9 mouse cellular contexts compared by ENCODE assay signal in genomic region chr7:40273459-40274072, GRCm38 (mm10).
DNase-seq lines count a peak whose midpoint lies in the region; ATAC-seq and TF ChIP-seq lines count a peak whose summit lies in the region.
"Had no signal": no experiment of that assay in that cellular context is flagged by ENCODE, and none has a peak within 500 bp of the region (broad histone marks: within the 10 kb centered on the region; RNA-seq: fewer than 3 reads in every experiment).

No protein-coding gene starts in this region.

- intact Hi-C loops in heart, postnatal 25 days (cut with DNase I): loop anchor here (1.0 to 5.0 kb wide), 2 partner anchors 187 to 201 kb away; no protein-coding TSS in a partner anchor

- H3K9me3 ChIP-seq in forebrain, embryonic 16.5 days (ENCODE audit: control insufficient read depth, low read length): no peaks in the 10 kb centered on the region
- H3K9me3 ChIP-seq in midbrain, postnatal 0 days (ENCODE audit: low read length): no peaks in the 10 kb centered on the region
- H3K9me3 ChIP-seq: heart, embryonic 15.5 days had no signal

- no peaks in the 10 kb centered on the region for H3K27me3 ChIP-seq in forebrain, embryonic 16.5 days (replicated peaks; ENCODE audit: control insufficient read depth, insufficient read depth, low read length)
- peaks cover 5% of the 10 kb centered on the region; the same call in 1 of the 2 replicates for H3K27me3 ChIP-seq in midbrain, postnatal 0 days (ENCODE audit: insufficient read depth, low read length)
- H3K27me3 ChIP-seq: heart, embryonic 15.5 days had no signal

- peak; percentile 77 for ATAC-seq in forebrain, embryonic 16.5 days
- peak; percentile 79 for ATAC-seq in midbrain, postnatal 0 days (ENCODE audit: low FRiP score)

- H3K27ac ChIP-seq in forebrain, embryonic 16.5 days (ENCODE audit: low read length): no peak overlapping the region
- no peak overlapping the region for H3K27ac ChIP-seq in midbrain, postnatal 0 days (ENCODE audit: low read depth, low read length)
- H3K27ac ChIP-seq: heart, embryonic 15.5 days had no signal

- no peak overlapping the region for H3K9ac ChIP-seq in forebrain, embryonic 16.5 days (replicated peaks; ENCODE audit: low read depth, low read length)
- no peak overlapping the region for H3K9ac ChIP-seq in midbrain, postnatal 0 days (replicated peaks; ENCODE audit: low read length, poor library complexity, severe bottlenecking)
- H3K9ac ChIP-seq: heart, embryonic 15.5 days had no signal

- H3K36me3 ChIP-seq in forebrain, embryonic 16.5 days (ENCODE audit: control insufficient read depth, insufficient read depth): no peaks in the 10 kb centered on the region
- no peaks in the 10 kb centered on the region for H3K36me3 ChIP-seq in midbrain, postnatal 0 days (ENCODE audit: insufficient read depth, low read length)
- H3K36me3 ChIP-seq: heart, embryonic 15.5 days had no signal

- H3K4me1 ChIP-seq in forebrain, embryonic 16.5 days (replicated peaks; ENCODE audit: control insufficient read depth, insufficient read depth, low read length): no peaks in the 10 kb centered on the region
- peaks cover 5% of the 10 kb centered on the region; the same call in 1 of the 2 replicates for H3K4me1 ChIP-seq in midbrain, postnatal 0 days (ENCODE audit: insufficient read depth, low read length)
- H3K4me1 ChIP-seq: heart, embryonic 15.5 days had no signal

- peak; percentile 92 for TF ChIP-seq CTCF in midbrain, postnatal 0 days (IDR thresholded peaks at IDR 0.05)

- DNase-seq in heart, adult 11 months: peak; percentile 89
- no peak for DNase-seq in heart, postnatal 25 days (ENCODE audit: low spot score)
- peak; percentile 10 for DNase-seq in cerebellum, adult 11-12 months
- DNase-seq in hindlimb bud, embryonic 11.5 days (ENCODE audit: extremely low spot score, low read depth, low spot score): peak; percentile 35
- DNase-seq in left cerebral cortex, adult 18-20 months (ENCODE audit: low spot score in 2 of 2): peak; percentile 78 to 81
- DNase-seq in midbrain, postnatal 0 days (ENCODE audit: low spot score): peak; percentile 72
- no peak for DNase-seq in natural killer cell, adult 2 months (ENCODE audit: low spot score in 2 of 2)

- WGBS in forebrain, embryonic 16.5 days: 21% methylated on average over 2 of the region's 2 CpGs
- WGBS in midbrain, postnatal 0 days: 13% methylated on average over 2 of the region's 2 CpGs

- H3K4me2 ChIP-seq in forebrain, embryonic 16.5 days (ENCODE audit: low read length): no peak overlapping the region
- no peak overlapping the region for H3K4me2 ChIP-seq in midbrain, postnatal 0 days (ENCODE audit: low read depth, low read length, poor library complexity, severe bottlenecking)
- H3K4me2 ChIP-seq: heart, embryonic 15.5 days had no signal

- no peak overlapping the region for H3K4me3 ChIP-seq in forebrain, embryonic 16.5 days (replicated peaks; ENCODE audit: low read length)
- no peak overlapping the region for H3K4me3 ChIP-seq in midbrain, postnatal 0 days (ENCODE audit: low read depth, low read length)
- H3K4me3 ChIP-seq: heart, embryonic 15.5 days had no signal

Comparison
In these comparisons a context has a peak if more than half of its experiments do, and no peak if none do; other contexts are left out.
1. DNase-seq: peak in heart, adult 11 months (single experiment), cerebellum, adult 11-12 months (single experiment), hindlimb bud, embryonic 11.5 days (single experiment), left cerebral cortex, adult 18-20 months (2 of 2) and midbrain, postnatal 0 days (single experiment); none in heart, postnatal 25 days (single experiment) and natural killer cell, adult 2 months (0 of 2).